Mouse (Mus musculus): ENCODE data around the gene Man1c1.

Man1c1 gene

DNA sequence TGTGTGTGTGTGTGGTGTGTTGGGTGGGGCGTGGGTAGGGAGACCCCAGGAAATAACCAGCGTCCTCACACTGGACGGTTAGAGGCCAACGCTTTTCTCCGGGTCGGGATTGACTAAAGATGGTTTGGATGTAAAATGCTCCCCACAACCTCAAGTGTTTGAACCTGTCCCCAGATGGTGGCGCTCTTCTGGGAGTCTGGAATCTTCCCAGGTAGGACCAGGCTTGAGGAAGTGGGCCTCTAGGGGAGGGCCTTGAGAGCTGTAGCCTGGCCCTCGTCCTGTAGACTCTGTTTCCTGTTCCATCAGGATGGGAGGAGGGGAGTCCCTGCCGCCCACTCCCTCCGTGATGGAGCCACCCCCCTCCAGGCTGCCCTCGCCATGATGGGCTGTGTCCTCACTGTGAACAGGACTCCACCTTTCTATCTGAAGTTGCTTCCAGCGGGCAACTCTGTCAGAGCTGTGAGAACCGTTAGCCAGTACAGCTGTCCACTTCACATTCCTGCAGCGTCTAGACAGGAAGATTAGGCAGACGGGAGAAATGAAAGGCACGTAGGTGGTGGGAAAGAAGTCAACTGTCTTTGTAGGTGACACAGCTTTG, 91.9 kb downstream of the Man1c1 start:
- CTCF ChIA-PET: interaction anchor here (0.6 kb wide), 1 partner anchor 450 kb away, joined by 4 read pairs; no protein-coding TSS in a partner anchor

DNA sequence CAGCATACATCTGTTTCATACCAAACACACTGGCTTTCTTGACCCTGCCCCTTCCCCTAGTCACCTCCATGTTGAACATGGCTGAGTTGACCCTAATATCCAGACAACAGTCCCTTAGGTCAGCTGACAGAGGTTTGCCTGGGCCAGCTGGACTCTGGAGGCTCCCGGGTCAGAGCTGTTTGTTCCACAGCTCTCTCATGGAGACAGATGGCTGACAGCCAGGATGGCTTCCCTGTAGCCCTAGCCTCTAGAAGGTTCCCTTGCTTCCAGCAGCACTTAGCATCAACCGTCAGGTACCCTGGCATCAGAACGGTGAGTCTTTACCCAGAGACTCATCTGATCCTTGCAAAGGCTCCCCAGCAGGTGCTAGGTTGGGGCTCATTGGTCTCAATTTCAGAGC, 93.5 kb downstream of the Man1c1 start:
- CTCF ChIA-PET: interaction anchor here (0.6 kb wide), 1 partner anchor 133 kb away, joined by 4 read pairs; no protein-coding TSS in a partner anchor

DNA sequence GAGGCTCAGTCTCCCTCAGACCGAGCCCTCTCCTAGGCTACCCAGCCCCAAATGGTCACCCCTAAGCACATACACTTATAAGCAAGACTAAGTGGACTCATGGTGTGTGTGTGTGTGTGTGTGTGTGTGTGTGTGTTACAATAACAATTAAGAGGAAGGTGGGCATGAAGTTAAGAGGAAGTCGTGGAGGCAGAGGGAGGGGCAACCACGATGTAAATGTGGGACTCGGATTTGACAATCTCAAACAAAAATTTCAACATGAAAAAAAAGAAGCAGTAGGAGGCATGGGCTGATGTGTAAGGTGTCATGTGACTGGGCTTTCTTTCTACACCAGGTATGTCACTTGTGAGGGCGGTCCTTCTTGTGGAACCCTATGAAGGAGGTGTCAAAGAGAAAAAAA, 96.4 kb downstream of the Man1c1 start:
- CTCF ChIA-PET: no interaction called here

DNA sequence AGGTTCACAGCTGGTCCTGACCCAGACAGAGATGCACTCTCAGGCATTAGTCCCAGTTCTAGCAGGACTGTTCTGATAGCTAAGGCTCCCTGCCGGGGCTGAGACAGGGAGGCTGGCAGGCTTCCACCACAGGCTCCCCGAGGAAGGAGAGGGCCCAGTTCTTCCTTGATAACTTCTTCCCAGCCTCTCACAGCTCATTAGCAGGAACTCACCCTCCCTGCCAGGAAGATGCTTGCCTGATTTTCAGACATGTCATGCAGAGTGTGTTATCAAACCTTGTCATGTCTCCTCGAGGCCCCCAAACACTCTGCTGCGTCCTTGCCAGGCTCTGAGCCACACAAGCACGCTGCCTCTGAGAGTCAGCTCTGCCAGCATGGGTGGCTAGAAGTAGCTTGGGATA, 98.0 kb downstream of the Man1c1 start:
- CTCF ChIA-PET: no interaction called here

DNA sequence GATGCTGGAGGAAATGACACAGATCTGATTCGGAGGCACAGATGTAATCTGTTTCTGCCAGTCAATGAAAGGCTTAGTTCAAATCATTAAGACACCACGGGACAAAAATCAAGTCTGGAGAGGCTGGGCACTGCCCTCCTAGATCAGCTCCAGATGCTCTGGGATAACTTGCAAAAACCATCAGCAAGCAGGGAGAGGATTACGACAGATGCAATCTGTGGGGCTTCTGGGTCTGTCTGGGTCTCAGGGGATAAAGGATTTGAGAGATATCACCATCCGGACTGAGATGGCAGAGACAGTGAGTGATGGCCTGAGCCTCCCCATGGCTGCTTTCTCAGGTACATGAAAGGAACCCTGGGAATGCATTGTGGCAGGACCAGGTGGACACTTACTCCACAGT, 99.6 kb downstream of the Man1c1 start:
- CTCF ChIA-PET: interaction anchor here (0.5 kb wide), 1 partner anchor 21 kb away, joined by 4 read pairs; no protein-coding TSS in a partner anchor

DNA sequence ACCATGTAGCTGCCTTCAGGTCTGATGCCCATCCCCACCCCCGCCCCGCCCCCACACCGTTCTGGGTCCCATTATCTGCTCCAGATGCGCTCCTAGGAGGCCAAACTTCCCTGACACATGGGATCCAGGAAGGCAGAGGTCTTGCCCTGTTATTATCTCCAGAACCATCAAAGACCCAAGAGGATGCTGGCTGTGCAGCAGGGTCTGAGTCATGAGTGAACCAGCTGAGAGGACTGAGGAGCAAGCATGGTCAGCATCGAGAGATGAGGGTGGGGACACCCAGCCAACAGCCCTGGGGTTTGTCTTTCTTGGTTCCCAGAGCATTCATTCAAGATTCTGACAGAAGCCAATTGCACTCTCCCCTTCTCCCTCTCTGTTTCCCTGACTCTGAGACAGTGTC, 100.5 kb downstream of the Man1c1 start:
- CTCF ChIA-PET: no interaction called here

DNA sequence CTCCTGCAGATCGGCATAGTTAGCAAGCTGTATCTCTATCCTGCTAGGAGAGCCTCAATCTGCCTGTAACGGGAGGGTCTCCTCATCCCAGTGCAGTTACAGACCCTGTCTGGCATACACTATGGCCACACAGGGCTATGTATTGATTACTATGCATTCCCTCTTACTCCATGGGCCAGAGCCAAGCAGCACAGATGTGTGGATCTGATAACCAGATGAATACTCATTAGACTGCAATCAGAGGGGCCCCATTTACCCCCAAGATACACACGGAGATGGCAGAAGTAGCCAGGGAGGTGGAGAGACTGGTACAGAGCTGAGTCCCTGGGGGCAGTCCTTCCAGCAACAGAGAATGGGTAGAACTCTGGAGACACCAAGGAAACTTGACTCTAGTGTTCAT, 101.5 kb downstream of the Man1c1 start:
- CTCF ChIA-PET: interaction anchor here (1.4 kb wide), 2 partner anchors 17 to 20 kb away, joined by 3 read pairs; no protein-coding TSS in a partner anchor

DNA sequence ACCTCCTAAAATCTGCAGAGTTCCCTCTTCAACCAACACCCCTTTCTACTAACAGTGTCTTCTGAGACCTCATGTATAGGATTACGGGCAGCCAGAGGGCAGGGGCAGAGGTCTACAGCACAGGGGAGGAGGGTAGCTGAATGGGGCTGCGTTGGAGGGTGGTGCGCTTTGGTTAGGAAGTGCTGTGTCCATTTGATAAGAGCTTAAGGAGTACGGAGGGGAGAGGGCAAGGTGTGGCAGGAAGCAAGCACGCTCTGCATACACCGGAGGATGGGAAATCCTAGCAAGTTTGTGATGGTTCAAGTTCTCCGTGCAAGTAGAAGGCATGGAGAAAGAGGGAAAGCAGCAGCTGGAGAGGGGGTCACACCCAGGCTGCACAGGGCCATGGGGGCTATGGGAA, 102.1 kb downstream of the Man1c1 start:
- CTCF ChIA-PET: interaction anchor here (1.1 to 1.4 kb wide), 3 partner anchors 17 to 20 kb away, joined by 3 to 6 read pairs (median 3); no protein-coding TSS in a partner anchor

DNA sequence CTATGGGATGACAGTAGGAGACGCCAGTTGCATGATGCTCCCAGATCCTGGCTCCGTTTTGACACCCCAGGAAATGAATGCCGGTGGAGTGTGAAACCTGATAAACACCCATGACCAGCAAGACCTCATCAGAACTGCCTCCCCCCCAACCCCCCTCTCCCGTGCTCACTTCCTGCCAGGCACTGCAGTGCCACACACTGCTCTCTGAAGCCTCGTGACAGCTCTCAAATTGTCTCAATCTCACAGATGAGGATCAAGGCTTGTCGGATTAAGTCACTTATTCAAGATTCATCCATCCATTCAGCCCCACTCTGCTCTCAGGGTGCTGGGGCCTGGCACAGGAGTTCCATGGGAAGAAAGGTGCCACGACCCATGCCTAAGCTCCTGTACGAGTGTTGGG, 102.7 kb downstream of the Man1c1 start:
- CTCF ChIA-PET: interaction anchor here (1.1 to 1.4 kb wide), 3 partner anchors 18 to 21 kb away, joined by 3 to 6 read pairs (median 3); no protein-coding TSS in a partner anchor

DNA sequence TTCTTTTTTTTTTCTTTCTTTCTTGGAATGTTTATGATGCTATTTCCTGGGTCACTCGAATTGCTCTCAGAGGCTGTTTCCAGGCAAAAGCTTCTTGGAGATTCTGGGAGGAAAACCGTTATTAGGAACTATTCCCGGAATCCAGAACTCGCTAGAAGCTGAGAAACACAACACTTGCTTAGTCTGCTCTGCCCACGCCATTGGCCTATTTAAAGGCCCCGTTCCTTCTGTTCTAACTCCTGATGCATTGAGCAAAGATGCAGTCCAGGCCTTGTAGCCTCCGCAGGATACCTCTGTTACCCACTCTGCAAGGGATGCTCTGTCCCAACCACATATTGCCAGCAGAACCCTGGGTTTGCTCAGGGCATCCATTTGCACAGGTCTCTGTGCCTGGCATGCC, 103.3 kb downstream of the Man1c1 start:
- CTCF ChIA-PET: interaction anchor here (0.9 kb wide), 1 partner anchor 12 kb away, joined by 8 read pairs; no protein-coding TSS in a partner anchor

DNA sequence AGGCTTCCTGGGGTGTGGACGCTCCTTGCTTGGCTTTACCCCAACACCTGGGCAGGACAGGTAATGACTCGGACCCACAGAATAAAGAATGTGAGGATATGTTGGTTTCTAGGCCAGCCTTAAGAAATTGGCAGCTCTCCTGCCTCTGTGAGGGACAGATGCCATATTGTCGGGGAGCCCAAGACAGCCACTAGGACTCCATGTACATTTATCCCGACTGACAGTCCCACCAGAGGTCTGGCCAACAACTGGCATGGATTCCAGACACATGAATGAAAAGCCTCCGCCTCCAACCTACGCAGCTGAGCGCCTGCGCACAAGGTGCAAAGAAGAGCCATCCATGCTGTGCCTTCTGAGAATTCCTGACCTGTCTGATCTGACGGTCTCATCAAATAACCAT, 104.0 kb downstream of the Man1c1 start:
- CTCF ChIA-PET: no interaction called here

DNA sequence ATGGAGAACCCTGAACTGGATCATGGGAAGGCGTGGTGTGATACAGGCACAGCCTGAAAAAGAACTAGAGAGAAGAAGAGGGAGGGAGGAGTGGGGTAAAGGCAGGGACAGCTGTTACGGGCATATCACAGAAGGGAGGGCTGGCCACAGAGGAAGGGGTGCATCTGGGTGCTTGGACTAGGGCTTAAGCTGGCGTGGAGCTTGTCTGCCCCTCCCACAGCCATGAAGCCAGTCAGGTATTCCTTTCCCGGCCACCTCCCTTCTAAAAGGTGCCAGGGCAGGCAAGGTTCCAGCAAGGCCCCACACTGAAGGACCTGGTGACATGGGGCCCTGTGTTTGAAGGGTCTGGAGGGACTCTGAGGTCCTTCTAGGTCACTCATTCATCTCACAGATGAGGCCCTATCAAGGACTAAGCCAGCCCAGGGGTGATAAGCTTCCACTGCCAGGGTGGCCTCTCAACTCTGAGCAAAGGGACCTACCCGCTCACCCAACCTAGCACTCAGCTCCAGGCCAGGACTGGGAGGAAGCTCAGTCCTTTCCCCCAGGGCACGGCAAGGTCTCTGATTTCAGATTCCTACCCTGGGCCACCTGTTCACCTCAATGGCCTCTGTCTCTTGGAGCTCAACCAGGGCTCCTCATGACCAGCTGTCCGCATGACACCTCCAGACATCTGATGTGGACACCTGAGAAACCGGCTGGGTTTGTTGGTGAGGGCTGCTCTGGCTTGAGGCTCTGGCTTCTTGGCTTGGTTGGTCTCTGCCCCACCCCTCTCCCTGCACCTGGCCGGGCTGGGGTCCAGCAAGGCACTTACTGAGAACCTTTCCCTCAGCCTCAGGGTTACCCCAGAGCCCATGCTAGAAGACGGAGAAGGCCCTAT, 107.0 kb downstream of the Man1c1 start:
- CTCF ChIA-PET: no interaction called here

DNA sequence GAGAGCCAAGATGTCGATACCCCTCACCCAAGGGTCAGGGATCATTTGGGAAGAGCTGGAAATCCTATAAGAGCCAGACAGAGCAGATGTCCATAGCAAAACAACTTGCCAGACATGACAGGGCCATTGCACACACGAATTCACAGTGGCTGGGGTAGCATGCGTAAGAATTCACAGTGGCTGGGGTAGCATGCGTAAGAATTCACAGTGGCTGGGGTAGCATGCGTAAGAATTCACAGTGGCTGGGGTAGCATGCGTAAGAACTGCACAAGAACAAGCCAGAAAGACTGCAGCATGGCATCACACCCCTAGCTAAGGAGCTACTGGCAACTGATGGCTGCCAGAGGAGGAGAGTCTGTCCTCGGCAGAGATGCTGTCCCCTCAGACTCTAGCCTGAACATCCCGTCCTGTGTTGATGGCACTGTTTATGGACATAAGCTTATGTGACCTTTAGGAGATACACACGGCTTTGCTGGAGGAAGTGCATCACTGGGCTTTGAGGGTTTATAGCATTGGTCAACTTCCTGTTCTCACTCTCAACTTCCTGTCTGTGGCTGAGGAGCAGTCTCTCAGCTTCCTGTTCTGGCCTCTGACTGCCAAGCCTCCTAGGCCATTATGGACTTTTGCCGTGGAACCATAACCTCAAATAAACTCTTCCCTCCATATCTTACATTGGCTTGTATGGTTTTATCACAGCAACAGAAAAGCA, 109.2 kb downstream of the Man1c1 start:
- CTCF ChIA-PET: interaction anchor here (0.5 to 0.6 kb wide), 2 partner anchors 11 to 1227 kb away, joined by 3 to 18 read pairs; no protein-coding TSS in a partner anchor

DNA sequence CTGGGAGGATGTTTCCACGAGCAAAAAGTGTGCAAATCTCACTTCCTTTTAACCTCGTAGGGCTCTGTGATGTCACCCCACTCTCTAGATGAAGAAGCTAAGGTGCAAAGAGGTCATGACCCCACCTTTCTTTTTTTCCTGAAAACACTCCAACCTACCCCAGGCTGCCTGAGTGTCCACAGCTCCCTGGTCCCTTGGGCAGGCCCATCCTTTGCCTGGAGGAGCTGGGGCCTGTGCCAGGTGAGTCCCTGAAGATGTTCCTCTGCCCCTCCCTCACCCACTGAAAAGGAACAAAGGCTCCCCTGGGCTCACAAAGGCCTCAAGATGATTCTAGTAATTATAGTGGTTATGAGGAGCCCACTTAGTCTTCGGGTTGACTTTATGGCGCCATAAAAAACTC, 111.6 kb downstream of the Man1c1 start:
- CTCF ChIA-PET: interaction anchor here (0.6 to 0.9 kb wide), 3 partner anchors 14 to 325 kb away, joined by 3 to 6 read pairs (median 4); no protein-coding TSS in a partner anchor

DNA sequence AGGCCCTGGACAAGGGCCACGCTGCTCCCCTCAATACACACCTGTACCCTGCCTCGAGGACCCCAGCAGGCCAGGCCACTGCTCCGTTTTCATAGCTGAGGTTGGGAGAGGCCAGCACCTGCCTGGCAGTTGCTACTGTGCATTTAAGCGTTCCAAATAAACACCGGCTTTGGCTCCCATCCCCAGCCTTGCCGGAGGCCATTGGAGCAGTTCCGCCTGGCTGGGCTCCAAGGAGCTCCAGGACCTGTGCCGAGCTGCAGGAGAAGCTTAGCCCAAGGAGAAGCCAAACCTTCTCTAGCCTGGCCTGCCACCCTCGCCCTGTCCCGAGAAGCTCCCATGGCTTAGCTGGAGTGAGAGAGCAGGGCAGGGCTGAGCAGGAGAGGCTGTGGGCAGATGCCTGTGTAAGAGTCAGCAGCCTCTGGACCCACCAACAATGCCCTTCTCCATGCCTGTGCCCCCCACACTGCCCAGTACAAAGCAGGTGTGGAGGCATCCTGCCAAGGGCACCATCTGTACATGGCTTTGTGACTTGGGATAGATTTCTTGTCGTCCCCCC, 112.5 kb downstream of the Man1c1 start:
- CTCF ChIA-PET: interaction anchor here (0.5 to 0.6 kb wide), 3 partner anchors 13 to 326 kb away, joined by 4 to 7 read pairs (median 6); no protein-coding TSS in a partner anchor

DNA sequence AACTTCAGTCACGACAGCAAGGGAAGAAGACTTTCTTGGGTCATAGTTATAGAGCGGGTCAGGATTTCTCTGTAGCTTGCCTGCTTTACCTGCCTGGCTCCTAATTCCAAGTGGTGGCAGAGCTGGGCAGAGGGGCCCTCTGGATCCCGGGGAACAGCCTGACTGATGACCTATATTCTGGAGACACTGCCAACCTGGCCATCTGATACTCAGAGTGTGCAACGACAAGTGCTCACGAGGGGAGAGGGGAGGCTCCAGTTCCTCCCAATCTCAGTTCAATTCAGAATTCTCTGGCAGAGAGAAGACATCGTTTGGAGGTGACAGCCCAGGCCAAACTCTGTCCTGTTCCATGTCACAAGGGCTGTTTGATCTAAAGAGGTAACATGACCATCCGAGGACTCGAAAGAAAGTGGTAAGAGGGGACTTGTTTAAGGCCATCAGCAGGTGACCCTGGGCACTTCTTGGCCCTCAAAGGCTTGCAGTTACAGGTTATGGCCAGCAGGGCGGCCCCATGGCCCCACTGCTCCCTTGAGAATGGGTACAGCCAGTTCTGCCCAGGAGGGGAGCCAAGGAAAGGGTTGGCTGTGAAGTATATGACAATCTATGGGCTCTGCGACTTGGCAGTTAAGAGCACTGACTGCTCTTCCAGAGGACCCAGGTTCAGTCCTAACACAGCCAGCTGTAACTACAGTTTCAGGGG, 113.7 kb downstream of the Man1c1 start:
- CTCF ChIA-PET: no interaction called here

DNA sequence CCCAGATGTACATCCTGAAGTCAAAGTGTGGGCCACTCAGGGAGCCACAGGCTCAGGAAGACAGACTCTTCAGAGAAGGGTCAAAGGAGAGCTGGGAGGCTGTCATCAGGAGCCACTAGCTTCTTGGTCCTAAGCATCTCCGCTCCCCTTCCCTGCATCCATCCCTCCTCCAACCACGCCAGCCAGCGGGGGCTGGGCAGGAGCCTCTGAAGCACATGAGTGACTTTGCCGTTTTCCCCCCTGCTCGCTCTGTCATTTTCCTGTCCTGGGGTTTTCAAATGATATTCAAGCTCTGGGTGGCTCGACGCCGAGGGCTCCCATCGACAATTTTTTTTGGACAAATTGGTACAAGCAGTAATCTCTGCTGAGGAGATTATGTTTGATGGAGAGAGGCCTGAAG, 114.3 kb downstream of the Man1c1 start:
- CTCF ChIA-PET: no interaction called here

DNA sequence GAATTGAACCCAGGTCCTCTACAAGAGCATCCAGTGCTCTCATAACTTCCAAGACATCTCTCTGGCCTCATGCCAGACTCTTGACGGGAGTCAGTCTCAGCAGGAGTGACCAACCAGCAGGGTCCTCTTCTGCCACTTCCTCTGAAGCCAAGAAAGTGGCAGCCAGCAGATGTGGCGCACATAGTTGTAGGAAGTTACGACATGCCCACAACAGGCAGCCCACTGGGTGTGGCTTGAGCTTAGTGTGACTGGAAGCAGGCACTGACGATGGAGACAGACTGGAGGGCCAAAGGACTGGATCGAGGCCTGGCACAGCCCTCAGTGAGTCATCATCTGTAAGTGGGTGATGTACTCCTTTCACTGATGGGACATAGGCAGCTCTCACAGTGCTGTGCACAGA, 115.1 kb downstream of the Man1c1 start:
- CTCF ChIA-PET: interaction anchor here (0.6 kb wide), 3 partner anchors 12 to 1316 kb away, joined by 3 to 8 read pairs (median 8); no protein-coding TSS in a partner anchor

DNA sequence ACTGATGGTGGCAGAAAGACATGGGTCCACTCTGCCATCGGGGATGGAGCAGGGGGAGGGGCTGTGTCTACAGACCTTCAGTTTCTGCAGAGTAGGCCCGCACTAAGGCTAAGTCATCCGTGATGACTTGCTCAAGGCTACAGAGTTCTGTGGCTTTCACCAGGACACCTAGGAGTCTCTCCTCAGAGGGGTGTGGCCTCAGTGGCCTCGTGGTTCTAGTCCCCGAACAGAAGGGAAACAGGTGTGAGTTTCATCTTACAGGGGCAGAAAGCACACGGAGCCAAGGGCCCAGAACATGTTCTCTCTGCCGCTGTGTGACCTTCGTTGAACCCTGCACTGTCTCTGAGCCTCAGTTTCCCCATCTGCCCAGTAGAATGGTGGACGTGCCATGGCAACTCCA, 115.8 kb downstream of the Man1c1 start:
- CTCF ChIA-PET: no interaction called here

DNA sequence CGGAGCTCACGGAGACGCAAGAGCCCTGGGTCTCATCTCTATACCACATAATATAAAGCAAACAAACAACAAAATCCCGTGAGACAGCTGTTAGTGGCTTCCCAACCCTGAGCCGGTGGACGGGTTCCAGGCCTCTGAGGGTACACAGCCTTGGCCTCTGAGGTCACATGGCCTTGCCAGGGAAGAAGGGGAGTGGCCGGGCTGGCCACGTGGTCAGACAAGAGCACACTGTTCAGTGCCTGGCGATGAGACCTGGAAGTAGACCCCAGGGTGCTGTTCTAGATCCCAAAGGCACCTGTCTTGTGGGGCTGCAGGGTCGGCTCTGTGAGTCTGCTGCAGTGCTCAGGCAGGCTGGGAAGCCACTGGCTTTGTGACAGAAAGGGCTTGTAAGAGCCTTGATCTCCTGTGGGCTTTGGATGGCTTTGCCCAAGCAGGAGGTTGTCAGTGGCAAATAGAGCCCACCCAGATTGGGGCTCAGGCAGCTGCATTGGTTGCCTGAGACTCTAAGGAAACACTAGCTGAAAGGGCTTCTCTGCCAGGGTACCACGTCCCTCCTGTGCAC, 116.4 kb downstream of the Man1c1 start:
- CTCF ChIA-PET: interaction anchor here (0.6 kb wide), 1 partner anchor 65 kb away, joined by 4 read pairs; no protein-coding TSS in a partner anchor

All from spleen, embryonic (tissue).